Mouse (Mus musculus): ENCODE data around the gene Sos2. TPM values are rescaled to one million over a fixed set of nuclear protein-coding genes. Genes with fewer than 3 reads are reported as not detected.
A peak's percentile ranks its signal among the peaks of the same experiment; 100 is the strongest.

Sos2 gene
- polyA plus RNA-seq (2016; fragmentation: Nextera tagmentation; extraction: Ambion mirVana): 4.9 and 5.2 TPM in 2 replicates

DNA sequence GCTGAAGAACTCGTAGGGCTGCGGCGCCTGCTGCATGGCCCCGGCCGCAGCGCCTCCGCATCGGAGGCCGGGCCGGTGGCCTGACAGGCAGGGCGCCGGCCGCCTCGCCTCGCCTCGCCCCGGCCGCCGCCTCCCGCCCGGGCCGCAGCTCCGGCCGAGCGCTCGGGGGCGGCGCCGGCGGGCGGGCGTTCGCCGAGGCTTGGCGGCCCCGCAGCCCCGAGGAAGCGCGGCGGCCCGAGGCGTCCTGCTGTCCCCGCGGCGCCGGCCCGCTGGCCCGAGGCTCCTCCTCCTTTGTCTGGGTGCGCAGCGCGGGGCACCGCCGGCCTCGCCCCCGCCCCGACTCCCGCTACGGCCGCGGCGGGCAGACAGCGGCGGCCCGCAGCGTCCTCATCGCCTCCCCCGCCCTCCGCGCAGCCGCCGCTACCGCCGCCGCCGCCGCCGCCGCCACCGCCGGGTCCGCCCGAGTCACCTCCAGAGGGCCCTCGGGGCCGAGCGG lies at the start of gene Sos2:
Gene Sos2, minus strand, starts transcription at position 287 of the 496 bp plus-strand sequence.
- H3K4me1 ChIP-seq: peaks cover 25% of the 10 kb centered on the region
- H3K4me2 ChIP-seq: peak within 1 kb of the TSS; percentile 76
- H3K4me3 ChIP-seq: peak within 1 kb of the TSS; percentile 91
- H3K36me3 ChIP-seq: no peaks in the 10 kb centered on the region
- 0% methylated on average over 24 of the region's 85 CpGs for WGBS (ENCODE audit: insufficient replicate concordance)
- H3K9ac ChIP-seq: peak within 1 kb of the TSS; percentile 98
- no peaks in the 10 kb centered on the region for H3K9me3 ChIP-seq (replicated peaks)
- peak within 1 kb of the TSS; percentile 94 for H3K27ac ChIP-seq
- peak; percentile 77 for ATAC-seq
- no peaks in the 10 kb centered on the region for H3K27me3 ChIP-seq (replicated peaks)

DNA sequence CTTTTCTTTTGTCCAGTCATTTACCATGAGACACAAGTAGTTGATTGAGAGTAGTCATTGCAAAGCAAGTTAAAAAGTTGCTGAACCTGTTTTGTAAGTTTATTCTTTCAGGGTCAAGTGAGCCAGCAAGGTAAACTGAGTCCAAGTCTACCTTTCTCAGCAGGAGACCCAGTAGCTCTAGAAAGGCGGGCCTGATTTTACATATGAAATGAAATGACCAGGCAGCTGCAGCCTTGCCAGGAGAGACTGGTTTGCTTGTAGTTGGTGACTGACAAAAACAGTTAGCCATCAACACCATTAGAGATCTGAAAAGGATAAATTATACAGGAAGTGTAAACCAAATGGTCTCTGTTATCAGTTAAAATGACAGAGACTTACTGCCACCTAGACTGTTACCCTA lies 48.7 kb upstream of the Sos2 start:
- no peak for ATAC-seq
- H3K9ac ChIP-seq: no peak overlapping the region
- no peaks in the 10 kb centered on the region for H3K27me3 ChIP-seq (replicated peaks)
- 65% methylated on average over 1 of the region's 1 CpGs for WGBS (ENCODE audit: insufficient replicate concordance)
- H3K4me1 ChIP-seq: peaks cover 30% of the 10 kb centered on the region
- no peak overlapping the region for H3K4me2 ChIP-seq
- H3K9me3 ChIP-seq (replicated peaks): no peaks in the 10 kb centered on the region
- H3K4me3 ChIP-seq: no peak overlapping the region
- no peak overlapping the region for H3K27ac ChIP-seq
- peaks cover 2% of the 10 kb centered on the region; the same call in 1 of the 2 replicates for H3K36me3 ChIP-seq

DNA sequence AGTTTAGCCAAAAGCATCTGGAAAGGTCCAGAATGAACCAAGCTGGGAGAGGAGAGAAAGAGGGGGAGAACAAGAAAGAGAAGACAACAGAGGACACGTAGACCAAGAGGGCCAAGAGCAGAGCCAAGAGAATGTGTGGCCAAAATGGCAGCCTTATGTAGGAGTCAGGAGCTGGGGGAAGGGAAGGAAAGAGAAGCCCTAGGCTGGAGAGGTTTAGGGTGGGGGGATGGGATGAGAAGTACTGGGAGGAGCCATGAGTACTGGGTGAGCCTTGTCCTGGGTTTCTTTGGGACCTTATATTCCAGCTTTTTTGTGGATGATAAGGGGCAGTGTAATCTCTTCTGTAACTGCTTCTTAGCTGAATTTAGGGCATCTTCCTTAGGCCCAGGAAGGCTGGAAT lies 47.6 kb upstream of the Sos2 start:
- no peak for ATAC-seq
- 76% methylated on average over 1 of the region's 1 CpGs for WGBS (ENCODE audit: insufficient replicate concordance)
- H3K36me3 ChIP-seq: peaks cover 2% of the 10 kb centered on the region; the same call in 1 of the 2 replicates
- peaks cover 34% of the 10 kb centered on the region for H3K4me1 ChIP-seq
- no peak overlapping the region for H3K4me3 ChIP-seq
- H3K9me3 ChIP-seq (replicated peaks): no peaks in the 10 kb centered on the region
- no peak overlapping the region for H3K27ac ChIP-seq
- no peak overlapping the region for H3K4me2 ChIP-seq
- no peaks in the 10 kb centered on the region for H3K27me3 ChIP-seq (replicated peaks)
- H3K9ac ChIP-seq: no peak overlapping the region

DNA sequence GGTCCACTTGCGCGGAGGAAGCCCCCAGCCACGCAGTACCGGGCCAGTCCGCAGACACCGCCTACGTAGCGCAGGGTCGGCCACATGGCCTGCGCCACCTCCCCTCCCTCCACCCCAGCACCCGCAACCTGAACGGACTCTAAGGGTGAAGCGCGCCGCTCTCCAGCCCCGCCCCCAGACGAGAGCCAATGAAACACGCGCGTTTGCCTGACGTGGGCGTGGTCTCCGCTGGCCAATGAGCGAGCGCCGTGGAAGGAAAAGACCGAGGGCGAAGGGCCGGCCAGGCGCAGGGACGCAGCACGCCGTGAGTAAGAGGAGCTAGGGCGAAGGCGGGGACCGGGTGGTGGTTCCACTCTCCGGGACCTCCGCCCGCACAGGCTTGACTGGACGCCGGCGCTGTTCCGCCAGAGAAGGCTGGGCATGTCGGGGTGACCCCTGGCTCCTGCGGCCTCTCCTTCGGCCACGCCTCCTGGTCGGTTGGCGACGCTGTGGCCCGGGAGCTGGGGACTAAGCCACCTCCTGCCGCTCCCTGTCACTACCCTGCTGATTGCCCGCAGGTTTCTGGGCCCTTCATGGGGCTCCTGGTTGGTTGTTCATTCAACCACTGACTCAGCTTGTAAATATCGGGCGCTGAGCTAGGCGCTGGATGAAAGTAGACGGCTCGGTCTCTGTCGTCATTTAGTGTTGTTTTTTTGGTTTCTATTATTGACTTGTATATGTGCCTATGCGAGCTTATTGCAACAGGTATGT lies 43.2 kb upstream of the Sos2 start, which contains the start of the genes L2hgdh and Atp5s:
Gene L2hgdh, minus strand, starts transcription at position 163 of the 750 bp plus-strand sequence.
Gene Atp5s, plus strand, starts transcription at position 240 of the 750 bp plus-strand sequence.
- peak within 1 kb of the TSS; percentile 80 for H3K4me3 ChIP-seq
- peak within 1 kb of the TSS; percentile 96 for H3K27ac ChIP-seq
- peak within 1 kb of the TSS; percentile 83 for H3K9ac ChIP-seq
- peaks cover 24% of the 10 kb centered on the region for H3K36me3 ChIP-seq
- no peaks in the 10 kb centered on the region for H3K27me3 ChIP-seq (replicated peaks)
- WGBS (ENCODE audit: insufficient replicate concordance): under 1% methylated on average over 60 of the region's 60 CpGs
- peaks cover 4% of the 10 kb centered on the region for H3K9me3 ChIP-seq (replicated peaks)
- peaks cover 36% of the 10 kb centered on the region for H3K4me1 ChIP-seq
- ATAC-seq: peak; percentile 92
- peak within 1 kb of the TSS; percentile 97 for H3K4me2 ChIP-seq

DNA sequence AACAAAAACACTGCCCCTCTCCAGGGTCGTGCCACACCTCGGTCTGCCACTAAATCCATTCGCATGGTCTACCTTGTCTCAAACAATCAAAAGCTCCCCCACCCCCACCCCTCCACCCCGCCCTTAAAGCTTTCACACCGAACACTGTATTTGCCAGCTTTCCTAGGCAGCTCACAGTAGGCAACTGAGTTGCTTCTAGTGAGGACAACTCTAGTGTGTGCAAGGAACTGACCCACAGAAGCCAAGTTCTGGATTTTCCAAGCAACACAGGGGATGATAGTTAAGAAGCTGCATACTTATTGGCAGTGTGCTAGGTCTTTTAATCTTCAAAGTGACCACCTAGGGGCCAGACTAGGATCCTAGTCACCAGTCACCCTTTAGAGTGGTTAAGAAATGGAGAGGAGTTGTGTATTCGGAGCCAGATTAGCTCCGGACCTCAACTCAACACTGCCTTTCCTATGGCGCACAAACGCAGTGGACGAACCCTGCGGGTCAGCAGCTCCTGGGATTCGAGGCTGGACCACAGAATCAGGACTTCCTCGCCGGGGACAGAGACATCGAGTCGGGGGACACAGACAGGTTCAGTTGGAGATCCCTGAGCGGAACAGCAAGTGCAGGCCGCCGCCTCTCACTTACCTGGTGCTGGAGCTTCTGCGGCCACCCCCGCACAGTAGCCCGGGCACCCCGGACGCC lies 42.5 kb upstream of the Sos2 start:
- Histone ChIP-seq H3K4me3 (peak overlapping the region; percentile 80), H3K9me3 (replicated peaks) (peaks cover 11% of the 10 kb centered on the region), H3K36me3 (peaks cover 31% of the 10 kb centered on the region), H3K4me2 (peak overlapping the region; percentile 97), H3K27ac (peak overlapping the region; percentile 96), H3K4me1 (peaks cover 36% of the 10 kb centered on the region), H3K9ac (peak overlapping the region; percentile 83), H3K27me3 (replicated peaks) (no peaks in the 10 kb centered on the region)
- ATAC-seq: no peak
- WGBS (ENCODE audit: insufficient replicate concordance): under 1% methylated on average over 24 of the region's 24 CpGs

DNA sequence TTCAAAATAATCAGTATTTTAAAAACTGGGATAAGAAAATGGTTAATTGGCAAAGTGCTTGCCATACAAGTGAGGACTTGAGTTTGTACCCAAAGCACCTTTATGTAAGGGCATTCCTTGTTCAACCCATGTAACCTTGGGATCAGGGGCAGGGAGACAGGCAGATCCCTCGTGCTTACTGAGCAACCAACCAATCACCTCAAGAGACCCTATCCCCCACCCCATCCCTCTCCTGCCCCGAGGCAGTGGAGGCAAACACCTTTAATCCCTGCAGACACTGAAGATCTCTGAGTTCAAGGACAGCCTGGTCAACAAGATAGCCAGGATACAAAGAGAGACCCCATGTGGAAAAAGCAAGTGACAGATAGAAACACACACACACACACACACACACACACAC lies 41.7 kb upstream of the Sos2 start:
- Histone ChIP-seq H3K27ac (no peak overlapping the region; the same call in 1 of the 2 replicates), H3K36me3 (peaks cover 39% of the 10 kb centered on the region), H3K4me3 (peak overlapping the region; percentile 80), H3K9me3 (replicated peaks) (peaks cover 18% of the 10 kb centered on the region), H3K9ac (peak overlapping the region; percentile 83), H3K27me3 (replicated peaks) (no peaks in the 10 kb centered on the region), H3K4me2 (peak overlapping the region; percentile 97), H3K4me1 (peaks cover 36% of the 10 kb centered on the region)
- 56% methylated on average over 2 of the region's 2 CpGs for WGBS (ENCODE audit: insufficient replicate concordance)
- no peak for ATAC-seq

DNA sequence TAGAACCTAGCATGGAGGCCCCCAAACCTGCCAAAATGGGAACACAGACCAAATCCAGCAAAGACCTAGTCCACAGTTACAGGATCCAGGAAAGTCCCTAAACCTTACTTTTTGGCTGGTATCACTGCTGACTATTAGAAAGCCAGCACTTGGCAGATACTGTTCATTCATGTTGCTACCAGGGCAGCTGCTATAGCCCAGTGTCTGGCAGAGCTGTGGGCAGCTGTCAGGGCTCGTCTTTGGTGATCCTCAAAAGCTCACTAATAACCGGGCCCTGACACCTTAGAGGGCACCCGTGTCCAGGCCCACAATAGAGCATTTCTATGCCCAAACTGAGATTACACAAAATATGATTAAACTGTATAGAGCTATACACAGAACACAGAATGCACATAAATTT lies 41.2 kb upstream of the Sos2 start:
- Histone ChIP-seq H3K4me3 (no peak overlapping the region), H3K36me3 (peaks cover 44% of the 10 kb centered on the region), H3K4me2 (no peak overlapping the region; the same call in 1 of the 2 replicates), H3K27me3 (replicated peaks) (no peaks in the 10 kb centered on the region), H3K9me3 (replicated peaks) (peaks cover 21% of the 10 kb centered on the region), H3K9ac (no peak overlapping the region; the same call in 1 of the 2 replicates), H3K27ac (no peak overlapping the region), H3K4me1 (peaks cover 36% of the 10 kb centered on the region)
- no peak for ATAC-seq
- WGBS (ENCODE audit: insufficient replicate concordance): 68% methylated on average over 3 of the region's 3 CpGs

DNA sequence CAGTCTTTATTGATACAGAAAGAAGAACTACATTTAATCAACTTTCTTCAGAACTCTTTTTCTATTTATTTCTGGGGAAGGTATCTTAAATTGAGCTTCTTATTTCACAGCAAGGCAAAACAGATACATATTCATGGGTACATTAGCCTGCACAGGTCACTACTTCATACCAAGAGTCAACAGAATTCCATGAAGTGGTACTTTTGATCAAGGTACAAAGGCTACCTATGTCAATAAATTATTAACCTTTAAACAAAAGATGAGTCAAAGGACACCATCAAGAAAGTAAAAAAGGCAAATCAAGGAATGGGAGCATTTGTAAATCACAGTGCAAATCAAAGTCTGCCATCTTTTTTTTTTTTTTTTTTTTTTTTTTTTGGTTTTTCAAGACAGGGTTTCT lies 32.0 kb upstream of the Sos2 start:
- H3K4me1 ChIP-seq: no peaks in the 10 kb centered on the region
- no peak overlapping the region for H3K9ac ChIP-seq
- no peak for ATAC-seq
- H3K27ac ChIP-seq: no peak overlapping the region
- no peaks in the 10 kb centered on the region for H3K27me3 ChIP-seq (replicated peaks)
- H3K36me3 ChIP-seq: peaks cover 52% of the 10 kb centered on the region
- H3K9me3 ChIP-seq (replicated peaks): peaks cover 6% of the 10 kb centered on the region
- no peak overlapping the region for H3K4me2 ChIP-seq
- H3K4me3 ChIP-seq: no peak overlapping the region

DNA sequence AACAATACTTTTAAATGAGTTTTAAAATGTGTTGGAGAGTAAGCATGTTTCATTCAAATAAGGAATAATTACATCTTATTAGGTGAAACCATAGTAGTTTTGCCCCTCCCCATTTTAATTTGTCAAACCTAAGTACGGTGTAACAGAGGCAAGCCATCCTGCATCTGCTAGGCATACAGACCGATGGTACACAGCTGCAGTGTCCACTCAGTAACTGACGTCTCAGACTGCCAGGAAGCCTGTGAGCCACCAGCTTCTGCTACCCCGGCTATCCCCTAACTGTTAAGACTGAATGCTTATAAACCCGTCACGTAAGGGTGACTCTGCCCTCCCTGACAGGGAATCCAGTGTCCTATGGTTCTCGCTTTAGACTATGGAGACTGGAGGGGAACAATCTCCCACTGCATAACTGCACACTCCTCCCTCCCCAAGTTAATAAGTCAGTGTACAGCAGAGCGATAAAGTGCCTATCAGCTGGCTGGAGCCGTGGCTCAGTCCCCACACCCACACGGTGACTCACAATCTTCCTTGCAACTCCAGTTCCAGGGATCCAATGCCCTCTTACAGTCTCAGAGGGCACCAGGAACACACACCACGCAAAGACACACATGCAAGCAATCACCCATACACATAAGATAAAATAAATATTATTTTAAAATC lies 23.3 kb upstream of the Sos2 start:
- Histone ChIP-seq H3K4me2 (no peak overlapping the region), H3K9me3 (replicated peaks) (no peaks in the 10 kb centered on the region), H3K36me3 (peaks cover 49% of the 10 kb centered on the region), H3K27ac (peak overlapping the region; percentile 45; the same call in 1 of the 2 replicates), H3K9ac (no peak overlapping the region), H3K27me3 (replicated peaks) (no peaks in the 10 kb centered on the region), H3K4me1 (peaks cover 7% of the 10 kb centered on the region), H3K4me3 (no peak overlapping the region)
- peak; percentile 93 for ATAC-seq
- 65% methylated on average over 11 of the region's 11 CpGs for WGBS (ENCODE audit: insufficient replicate concordance)

DNA sequence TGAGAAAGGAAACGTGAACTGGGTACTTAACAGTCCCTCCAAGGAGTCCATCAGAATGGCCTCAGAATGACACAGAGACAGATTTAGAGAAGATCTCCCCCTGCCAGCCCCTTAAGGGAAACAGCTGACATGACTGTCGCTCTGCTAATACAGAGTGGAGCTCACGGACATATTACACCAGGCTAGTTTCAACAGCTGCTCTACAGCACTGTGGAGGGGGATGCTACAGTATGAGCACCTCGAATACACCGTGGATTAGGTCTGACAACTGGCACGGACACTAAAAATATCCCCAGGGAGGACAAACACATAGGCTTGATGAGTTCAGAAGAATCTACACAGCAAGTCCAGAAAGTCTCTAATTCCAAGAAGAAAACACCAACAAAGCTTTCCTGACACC lies 16.7 kb upstream of the Sos2 start:
- Histone ChIP-seq H3K9ac (no peak overlapping the region), H3K4me3 (no peak overlapping the region), H3K4me2 (no peak overlapping the region), H3K4me1 (no peaks in the 10 kb centered on the region), H3K9me3 (replicated peaks) (no peaks in the 10 kb centered on the region), H3K36me3 (peaks cover 52% of the 10 kb centered on the region), H3K27me3 (replicated peaks) (no peaks in the 10 kb centered on the region), H3K27ac (no peak overlapping the region)
- WGBS (ENCODE audit: insufficient replicate concordance): 77% methylated on average over 6 of the region's 6 CpGs
- no peak for ATAC-seq

DNA sequence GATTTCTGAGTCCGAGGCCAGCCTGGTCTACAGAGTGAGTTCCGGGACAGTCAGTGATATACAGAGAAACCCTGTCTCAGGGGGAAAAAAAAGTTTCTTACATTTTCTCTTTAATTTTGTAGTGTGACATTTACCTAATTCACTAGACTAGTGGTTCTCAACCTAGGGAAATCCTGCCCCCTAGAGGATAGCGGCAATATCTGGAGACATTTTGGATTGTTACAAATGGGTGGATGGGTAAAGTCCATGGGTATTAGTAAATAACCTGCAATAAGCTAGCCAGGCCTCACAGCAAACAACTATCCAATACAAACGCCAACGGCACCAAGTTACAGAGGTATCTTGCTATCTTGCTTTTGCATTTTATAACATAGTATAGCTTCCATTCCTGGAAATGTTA lies 15.1 kb upstream of the Sos2 start:
- Histone ChIP-seq H3K27me3 (replicated peaks) (no peaks in the 10 kb centered on the region), H3K9me3 (replicated peaks) (no peaks in the 10 kb centered on the region), H3K36me3 (peaks cover 55% of the 10 kb centered on the region), H3K27ac (no peak overlapping the region), H3K4me1 (no peaks in the 10 kb centered on the region), H3K4me2 (no peak overlapping the region), H3K4me3 (no peak overlapping the region), H3K9ac (no peak overlapping the region)
- ATAC-seq: no peak
- WGBS (ENCODE audit: insufficient replicate concordance): 66% methylated on average over 5 of the region's 5 CpGs

DNA sequence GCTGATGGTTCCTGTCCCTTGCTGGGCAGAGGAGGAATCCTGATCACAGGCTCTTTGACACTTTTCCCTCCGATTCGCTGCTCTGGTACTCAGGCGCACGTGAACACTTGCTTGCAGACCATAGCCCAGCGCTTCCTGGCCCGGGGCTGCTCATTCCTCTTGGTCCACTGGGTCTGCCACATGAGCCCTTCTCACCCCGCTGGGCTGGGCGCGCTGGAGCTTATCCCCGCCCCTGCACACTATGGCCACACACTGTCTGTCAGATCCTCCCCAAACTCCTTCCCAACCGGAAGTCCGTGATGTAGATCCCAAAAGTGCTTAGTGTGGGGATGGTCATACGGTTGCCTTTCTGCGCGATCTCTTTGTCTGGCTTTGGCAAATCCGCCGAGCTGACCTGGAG lies 11.8 kb upstream of the Sos2 start:
- Histone ChIP-seq H3K27ac (no peak overlapping the region), H3K9me3 (replicated peaks) (no peaks in the 10 kb centered on the region), H3K9ac (no peak overlapping the region), H3K36me3 (peaks cover 39% of the 10 kb centered on the region), H3K4me3 (no peak overlapping the region), H3K4me1 (no peaks in the 10 kb centered on the region), H3K4me2 (no peak overlapping the region), H3K27me3 (replicated peaks) (no peaks in the 10 kb centered on the region)
- no peak for ATAC-seq
- 88% methylated on average over 17 of the region's 17 CpGs for WGBS (ENCODE audit: insufficient replicate concordance)

All from liver, embryonic 12.5 days (tissue).